Mouse (Mus musculus): ENCODE results near the gene Dnajb3.
"Not testable (repeated sequence)": the region's sequence is repeated elsewhere in the genome, so short reads cannot be mapped to it uniquely, and the experiment has no call there.

DNA sequence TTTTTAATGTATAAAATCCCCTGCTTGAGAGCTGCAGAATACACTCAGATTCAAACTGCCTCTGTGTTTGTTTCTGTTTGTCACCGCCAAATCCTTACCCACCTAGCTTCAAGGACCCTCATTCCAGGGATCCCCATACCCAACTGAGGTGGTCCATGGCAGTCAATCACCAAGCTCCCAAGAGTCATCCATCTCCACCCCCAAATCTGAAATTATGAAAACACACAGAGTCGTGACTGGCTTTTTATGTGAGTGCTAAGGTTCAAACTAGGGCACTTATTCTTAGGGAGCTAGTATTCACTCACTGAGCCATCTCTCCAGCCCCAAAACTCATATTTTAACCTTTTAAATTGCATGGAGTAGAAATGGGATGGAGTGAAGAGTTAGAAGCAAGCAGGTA is 19.7 kb upstream of the Dnajb3 start:
- TF ChIP-seq GATA1 (IDR thresholded peaks at IDR 0.05; ENCODE audit: borderline replicate concordance, low read length); FLI1 (IDR thresholded peaks at IDR 0.05; ENCODE audit: low read length): not testable (repeated sequence)
